Mouse (Mus musculus) retina, postnatal 1 day (tissue): ENCODE measurements around the gene Bdp1.

Source experiments
- DNase-seq: peaks from one replicate; pipeline ENCODE4 v3.0.0-alpha.2; 2012

Bdp1 gene

DNA sequence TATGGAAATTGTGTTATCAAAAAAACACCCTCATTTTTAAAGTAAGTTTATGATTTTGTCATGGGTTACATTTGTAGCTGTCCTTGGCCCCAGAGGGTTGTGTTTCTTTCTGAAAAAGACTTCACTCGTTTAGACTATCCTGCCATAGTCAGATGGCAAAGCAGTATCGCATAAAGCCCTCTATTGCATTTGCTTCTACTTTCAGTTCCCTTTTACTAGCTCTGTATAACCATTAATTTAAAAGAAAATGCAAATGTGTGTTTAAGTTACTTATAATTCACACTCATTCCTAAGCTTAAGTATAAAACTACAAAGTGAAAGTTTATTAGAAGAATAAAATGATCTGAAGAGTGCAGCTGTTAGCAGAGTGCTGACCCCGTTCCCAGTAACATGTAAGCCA is 104.8 kb downstream of the Bdp1 start:
- DNase-seq, result no peak

DNA sequence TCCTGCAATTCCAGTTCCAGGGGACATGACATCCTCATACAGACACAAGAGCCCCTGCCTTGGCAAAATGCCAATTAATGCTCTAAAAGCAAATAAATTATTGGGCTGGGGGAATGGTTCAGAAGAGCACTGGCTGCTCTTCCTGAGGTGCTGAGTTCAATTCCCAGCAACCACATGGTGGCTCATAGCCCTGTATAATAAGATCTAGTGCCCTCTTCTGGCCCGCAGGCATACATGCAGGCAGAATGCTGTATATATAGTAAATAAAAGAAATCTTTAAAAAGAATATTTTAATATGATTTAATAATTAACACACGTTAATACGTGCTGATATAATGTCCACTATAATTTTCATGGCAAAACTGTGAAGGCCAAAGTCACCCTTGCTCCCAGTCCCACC is 105.8 kb downstream of the Bdp1 start:
- DNase-seq, result no peak

DNA sequence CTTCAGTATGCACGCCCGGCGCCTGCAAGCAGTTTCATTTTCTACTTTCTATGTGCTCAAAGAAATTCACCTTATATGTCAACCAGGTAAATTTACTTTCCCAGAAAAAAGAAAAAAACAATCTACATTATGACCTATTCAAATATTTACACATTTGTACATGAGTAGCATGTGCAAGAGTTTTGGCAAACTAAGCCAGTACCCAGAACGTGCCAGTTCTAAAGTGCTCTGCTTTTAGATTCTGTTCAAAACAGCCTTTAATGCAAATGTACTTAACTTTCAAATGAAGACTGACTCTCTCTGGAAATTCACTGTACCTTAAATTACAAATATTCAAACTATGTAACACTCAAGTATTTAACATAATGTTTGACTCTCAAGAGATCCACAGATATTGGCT is 114.3 kb downstream of the Bdp1 start:
- no peak for DNase-seq

DNA sequence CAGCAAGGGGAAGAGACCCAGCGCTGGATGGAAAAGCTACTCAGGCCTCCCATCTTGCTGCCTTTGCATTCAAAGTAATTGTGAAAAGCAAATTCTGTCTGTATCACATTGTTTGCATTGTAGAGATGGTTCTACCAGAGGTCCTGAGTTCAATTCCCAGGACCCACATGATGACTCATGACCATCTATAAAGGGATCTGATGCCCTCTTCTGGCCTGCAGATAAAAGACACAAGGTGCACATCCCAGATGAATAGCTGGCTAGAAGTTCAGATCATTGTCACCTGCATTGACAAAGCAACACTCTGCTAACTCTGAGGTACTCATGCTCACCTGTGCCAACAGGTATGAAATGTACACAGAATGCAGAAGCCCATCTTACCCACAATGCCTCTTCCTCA is 120.5 kb downstream of the Bdp1 start:
- DNase-seq, result no peak

DNA sequence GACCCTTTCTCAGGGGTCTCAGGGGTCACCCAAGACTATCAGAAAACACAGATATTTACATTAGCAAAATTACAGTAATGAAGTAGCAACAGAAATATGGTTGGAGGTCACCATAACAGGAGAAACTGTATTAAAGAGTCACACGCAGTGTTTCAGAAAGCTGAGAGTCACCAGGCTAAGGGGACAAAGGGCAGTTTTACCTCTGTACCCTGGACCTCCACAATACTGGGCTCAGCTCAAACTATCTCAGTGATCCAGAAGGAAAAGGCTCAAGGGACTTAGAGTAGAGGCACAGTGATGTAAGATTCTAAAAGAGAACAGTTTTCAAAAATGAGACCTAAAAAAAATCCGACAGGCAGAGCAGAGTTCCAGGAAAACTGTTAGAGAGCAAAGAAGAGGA is 124.5 kb downstream of the Bdp1 start:
- DNase-seq, result no peak

DNA sequence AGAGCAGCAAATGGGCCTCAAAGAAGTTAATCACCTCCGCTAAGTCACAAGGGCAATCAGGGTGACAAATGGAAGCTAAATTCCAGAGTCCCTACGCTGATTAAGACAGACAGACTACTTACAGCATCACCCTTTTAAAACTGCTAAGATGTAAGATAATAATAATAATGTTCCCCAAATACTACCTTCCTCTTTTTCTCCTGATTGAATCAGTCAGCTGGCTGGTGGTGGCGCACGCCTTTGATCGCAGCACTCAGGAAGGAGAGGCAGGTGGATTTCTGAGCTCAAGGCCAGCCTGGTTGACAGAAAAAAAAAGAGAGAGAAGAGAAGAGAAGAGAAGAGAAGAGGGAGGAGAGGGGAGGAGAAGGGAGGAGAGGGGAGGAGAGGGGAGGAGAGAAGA is 133.8 kb downstream of the Bdp1 start:
- no peak for DNase-seq
